In genomic region chr19:56320186-56320860, GRCm38 (mm10) we compare ENCODE assay signal across 8 mouse cellular contexts. TPM values are rescaled to one million over a fixed set of nuclear protein-coding genes. Genes with fewer than 3 reads are reported as not detected.
DNase-seq lines count a peak whose midpoint lies in the region; ATAC-seq and TF ChIP-seq lines count a peak whose summit lies in the region.

No protein-coding gene starts in this region.

- ATAC-seq in embryonic facial prominence, embryonic 11.5 days (replicated peaks; ENCODE audit: insufficient number of reproducible peaks, low FRiP score, low TSS enrichment, low read depth): 0 out of 2 replicates have a peak, but pooled peaks have one; percentile 15
- ATAC-seq in lung, postnatal 0 days: no peak

- TF ChIP-seq CTCF in kidney, adult 2 months (conservative IDR thresholded peaks at IDR 0.05; ENCODE audit: insufficient read depth, insufficient read length, low read depth, low read length): no peak
- no peak for TF ChIP-seq CTCF in lung, postnatal 0 days (IDR thresholded peaks at IDR 0.05)

- TF ChIP-seq EP300 in lung, postnatal 0 days (IDR thresholded peaks at IDR 0.05): no peak

- no peaks in the 10 kb centered on the region for H3K36me3 ChIP-seq in embryonic facial prominence, embryonic 11.5 days (replicated peaks; ENCODE audit: control insufficient read depth, insufficient read depth, low read depth, low read length)
- H3K36me3 ChIP-seq in kidney, adult 2 months (ENCODE audit: control insufficient read depth, insufficient read depth, low read length): no peaks in the 10 kb centered on the region
- no peaks in the 10 kb centered on the region for H3K36me3 ChIP-seq in lung, postnatal 0 days (ENCODE audit: insufficient read depth, low read length)

- no peak overlapping the region for H3K4me3 ChIP-seq in embryonic facial prominence, embryonic 11.5 days (ENCODE audit: low read depth, low read length)
- H3K4me3 ChIP-seq in kidney, adult 2 months (ENCODE audit: insufficient read depth, low read depth, low read length): no peak overlapping the region
- H3K4me3 ChIP-seq in lung, postnatal 0 days (ENCODE audit: low read depth, low read length): peak overlapping the region; percentile 8; the same call in 1 of the 2 replicates

- H3K27me3 ChIP-seq in embryonic facial prominence, embryonic 11.5 days (ENCODE audit: control insufficient read depth, insufficient read depth, low read length): no peaks in the 10 kb centered on the region
- no peaks in the 10 kb centered on the region for H3K27me3 ChIP-seq in kidney, adult 2 months (replicated peaks; ENCODE audit: control insufficient read depth, insufficient read depth, low read length)
- no peaks in the 10 kb centered on the region for H3K27me3 ChIP-seq in lung, postnatal 0 days (replicated peaks; ENCODE audit: insufficient read depth, low read length)

- TF ChIP-seq POLR2A in kidney, adult 2 months (IDR thresholded peaks at IDR 0.05; ENCODE audit: low read depth, low read length): no peak

- DNase-seq in R1 (ENCODE audit: low read depth, low spot score): peak; percentile 27
- peak; percentile 63 for DNase-seq in embryonic facial prominence, embryonic 11.5 days (ENCODE audit: low spot score)
- DNase-seq in kidney, adult 2 months: peak; percentile 61
- no peak for DNase-seq in lung, postnatal 0 days (ENCODE audit: low spot score)
- peak; percentile 11 to 18 for DNase-seq in spleen, postnatal 14 days (ENCODE audit: low spot score in 2 of 2)
- DNase-seq in right cerebral cortex, postnatal 10 days (ENCODE audit: low spot score in 2 of 2): no peak
- DNase-seq in frontal cortex, postnatal 25 days (ENCODE audit: low spot score in 2 of 2): no peak
- no peak for DNase-seq in right cerebral cortex, postnatal 4 days

- no peak overlapping the region for H3K27ac ChIP-seq in embryonic facial prominence, embryonic 11.5 days (replicated peaks; ENCODE audit: low read depth, low read length)
- peak overlapping the region; percentile 58; the same call in 1 of the 2 replicates for H3K27ac ChIP-seq in kidney, adult 2 months (ENCODE audit: insufficient read depth, low read depth, low read length)
- H3K27ac ChIP-seq in lung, postnatal 0 days (ENCODE audit: low read length): no peak overlapping the region

- 0 out of 2 replicates have a peak, but pooled peaks cover 3% of the 10 kb centered on the region for H3K4me1 ChIP-seq in embryonic facial prominence, embryonic 11.5 days (ENCODE audit: control insufficient read depth, insufficient read depth, low read length)
- H3K4me1 ChIP-seq in kidney, adult 2 months (ENCODE audit: control insufficient read depth, insufficient read depth, low read length): no peaks in the 10 kb centered on the region
- no peaks in the 10 kb centered on the region; the same call in 1 of the 2 replicates for H3K4me1 ChIP-seq in lung, postnatal 0 days (ENCODE audit: insufficient read depth, low read depth, low read length)

- no peaks in the 10 kb centered on the region for H3K9me3 ChIP-seq in embryonic facial prominence, embryonic 11.5 days (replicated peaks; ENCODE audit: control insufficient read depth, low read length)
- H3K9me3 ChIP-seq in lung, postnatal 0 days (ENCODE audit: low read length): no peaks in the 10 kb centered on the region

- WGBS in embryonic facial prominence, embryonic 11.5 days: 11% methylated on average over 26 of the region's 26 CpGs
- WGBS in kidney, adult 2 months: 25% methylated on average over 26 of the region's 26 CpGs
- WGBS in lung, postnatal 0 days: 25% methylated on average over 26 of the region's 26 CpGs

- H3K9ac ChIP-seq in embryonic facial prominence, embryonic 11.5 days (replicated peaks; ENCODE audit: low read length): peak overlapping the region; percentile 53
- no peak overlapping the region for H3K9ac ChIP-seq in lung, postnatal 0 days (replicated peaks; ENCODE audit: low read depth)

- H3K4me2 ChIP-seq in embryonic facial prominence, embryonic 11.5 days (ENCODE audit: low read depth, low read length): peak overlapping the region; percentile 34
- H3K4me2 ChIP-seq in lung, postnatal 0 days (replicated peaks; ENCODE audit: low read depth, low read length): peak overlapping the region; percentile 37

RNA-seq across cellular contexts. Expression of gene Habp2, which starts 33.4 kb away (rescaled TPM):
- not detected in 2 replicates for polyA plus RNA-seq in embryonic facial prominence, embryonic 11.5 days (2014; fragmentation: Nextera tagmentation; extraction: Ambion mirVana)
- 303 and 362 TPM in 2 replicates for polyA plus RNA-seq in kidney, adult 2 months (2012; rRNA removed)
- 0.18 TPM in 1 of 2 replicates, not detected in the other for polyA plus RNA-seq in lung, postnatal 0 days (2015; fragmentation: Nextera tagmentation; extraction: Ambion mirVana)

Comparison
In these comparisons a context has a peak if more than half of its experiments do, and no peak if none do; other contexts are left out.
1. DNase-seq: peak in R1 (single experiment), embryonic facial prominence, embryonic 11.5 days (single experiment), kidney, adult 2 months (single experiment) and spleen, postnatal 14 days (2 of 2); none in lung, postnatal 0 days (single experiment), right cerebral cortex, postnatal 10 days (0 of 2), frontal cortex, postnatal 25 days (0 of 2) and right cerebral cortex, postnatal 4 days (single experiment).
2. RNA of gene Habp2, which starts 33.4 kb away (polyA plus RNA-seq): 303 to 362 TPM in kidney, adult 2 months; 0.18 TPM in lung, postnatal 0 days and not detected in embryonic facial prominence, embryonic 11.5 days; every median in the first group is over 100 times any median in the second.